Mouse (Mus musculus): ENCODE results near the gene Gm37240.

GRCm38 (mm10) chr3:85715764-85716297 lies 171.5 kb downstream of the Gm37240 start:
- no peak for TF ChIP-seq CTCF (IDR thresholded peaks at IDR 0.05; ENCODE audit: low read depth, low read length)
- TF ChIP-seq EP300 (IDR thresholded peaks at IDR 0.05; ENCODE audit: insufficient read depth, low read depth, low read length) = no peak
- TF ChIP-seq POLR2A (IDR thresholded peaks at IDR 0.05; ENCODE audit: insufficient read depth, low read length) = no peak

All from ES-Bruce4 (cell line).